Mouse (Mus musculus) neural tube, embryonic 14.5 days (tissue): ENCODE results near the gene BC049352. TPM values are rescaled to one million over a fixed set of nuclear protein-coding genes. Genes with fewer than 3 reads are reported as not detected.

Experiments
- ATAC-seq: fragments of 200-750 bp; cut with Nextera tagmentation; 2 replicates; pipeline ENCODE4 v1.8.0; 2017; ENCODE audit warnings: low read depth, mild to moderate bottlenecking, moderate TSS enrichment, moderate library complexity
- H3K27ac ChIP-seq: fragments of 300-500 bp; sonication (generic); 2 replicates; pipeline ENCODE4 v1.5.1; 2014; ENCODE audit warnings: low read depth, mild to moderate bottlenecking, control low read depth, low read length, moderate library complexity, mixed read lengths
- H3K27me3 ChIP-seq: fragments of 300-500 bp; sonication (generic); 2 replicates; pipeline ENCODE4 v1.6.1; 2014; ENCODE audit warnings: low read length; ENCODE audit not compliant: control insufficient read depth, insufficient read depth
- H3K36me3 ChIP-seq: fragments of 300-500 bp; sonication (generic); 2 replicates; pipeline ENCODE4 v1.6.1; 2014; ENCODE audit warnings: low read length, mixed read lengths; ENCODE audit not compliant: control insufficient read depth, insufficient read depth
- H3K4me1 ChIP-seq: fragments of 300-500 bp; sonication (generic); 2 replicates; pipeline ENCODE4 v1.6.1; 2014; ENCODE audit warnings: low read length; ENCODE audit not compliant: control insufficient read depth, insufficient read depth
- H3K4me2 ChIP-seq: fragments of 300-500 bp; sonication (generic); 2 replicates; pipeline ENCODE4 v1.6.1; 2014; ENCODE audit warnings: mild to moderate bottlenecking, low read depth, low read length, control low read depth
- H3K4me3 ChIP-seq: fragments of 300-500 bp; sonication (generic); 2 replicates; pipeline ENCODE4 v1.5.1; 2014; ENCODE audit warnings: low read depth, low read length, control low read depth, mixed read lengths
- H3K9ac ChIP-seq: fragments of 300-500 bp; sonication (generic); replicated peaks from 2 replicates; pipeline ENCODE4 v1.6.1; 2014; ENCODE audit warnings: low read depth, mild to moderate bottlenecking, control low read depth, low read length, mixed read lengths
- H3K9me3 ChIP-seq: fragments of 300-500 bp; sonication (generic); 2 replicates; pipeline ENCODE4 v1.6.1; 2016; ENCODE audit warnings: low read length; ENCODE audit not compliant: control insufficient read depth
- WGBS: fragments of 180-500 bp; shearing (Covaris S2); extraction: QIAGEN DNeasy Blood & Tissue Kit; methylation state at CpG from one replicate; pipeline ENCODE4 v1.1.7; 2014; 5-methylcytosine and 5-hydroxymethylcytosine counted together
- polyA plus RNA-seq: library from polyadenylated mRNA; unstranded; fragments of >200 nt; fragmentation: Nextera tagmentation; extraction: Ambion mirVana; gene quantifications from 2 replicates; pipeline ENCODE4 v1.2.1, GENCODE M21; 2014

The BC049352 gene
- polyA plus RNA-seq, result not detected in 2 replicates

GRCm38 (mm10) chr9:45181770-45182169, at the start of gene BC049352:
Gene BC049352 (plus strand): TSS chr9:45182007.
- ATAC-seq, result no peak
- Histone ChIP-seq H3K9ac (no peak within 1 kb of the TSS), H3K4me2 (no peak within 1 kb of the TSS), H3K27me3 (no peaks in the 10 kb centered on the region), H3K27ac (no peak within 1 kb of the TSS), H3K36me3 (no peaks in the 10 kb centered on the region), H3K9me3 (no peaks in the 10 kb centered on the region), H3K4me3 (no peak within 1 kb of the TSS), H3K4me1 (no peaks in the 10 kb centered on the region)
- WGBS, result 40% methylated on average over 2 of the region's 2 CpGs

DNA sequence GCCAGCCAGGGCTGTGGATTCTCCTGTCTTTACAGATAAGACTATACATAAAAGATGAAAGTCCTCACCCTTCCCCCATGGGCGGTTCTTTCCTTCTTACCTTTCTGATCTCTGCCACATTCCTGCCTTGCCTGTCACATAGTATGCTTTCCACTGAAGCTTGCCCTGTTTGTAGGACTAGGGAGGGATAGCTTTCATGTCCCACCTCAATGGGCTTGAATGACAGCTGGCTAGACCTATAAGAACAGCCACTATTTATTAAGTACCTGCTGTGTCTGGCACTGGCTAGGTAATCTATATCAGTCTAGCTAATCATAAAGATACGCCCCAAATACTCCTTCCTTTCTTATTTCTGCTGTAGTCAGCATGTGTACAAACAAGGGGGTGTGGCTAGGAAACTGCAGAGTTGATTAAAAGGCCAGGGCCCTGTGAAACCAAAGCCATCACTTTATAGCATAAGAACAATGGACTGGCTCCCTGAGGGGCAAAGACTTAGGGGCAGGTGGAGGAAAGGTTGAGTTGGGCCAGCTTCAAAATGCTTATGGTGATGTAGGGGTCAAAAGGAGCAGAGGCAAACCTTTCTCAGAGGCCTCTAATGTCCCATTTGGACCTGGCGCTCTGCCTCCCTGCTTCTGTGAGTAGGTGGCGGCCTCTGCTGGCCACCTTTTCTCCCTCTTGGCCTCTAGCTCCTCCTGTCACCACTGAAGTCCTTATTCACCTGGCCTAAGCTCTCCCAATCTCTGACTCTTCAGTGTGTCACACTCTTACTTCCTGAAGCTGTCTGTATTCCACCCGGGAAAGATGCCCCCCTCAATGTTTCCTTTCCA, 48.1 kb upstream of the BC049352 start:
- WGBS, result 23% methylated on average over 5 of the region's 5 CpGs
- Histone ChIP-seq H3K27me3 (peaks cover 22% of the 10 kb centered on the region), H3K27ac (no peak overlapping the region), H3K9ac (no peak overlapping the region), H3K4me1 (peaks cover 5% of the 10 kb centered on the region; the same call in 1 of the 2 replicates), H3K4me3 (no peak overlapping the region), H3K36me3 (no peaks in the 10 kb centered on the region), H3K9me3 (no peaks in the 10 kb centered on the region), H3K4me2 (no peak overlapping the region)
- no peak for ATAC-seq

DNA sequence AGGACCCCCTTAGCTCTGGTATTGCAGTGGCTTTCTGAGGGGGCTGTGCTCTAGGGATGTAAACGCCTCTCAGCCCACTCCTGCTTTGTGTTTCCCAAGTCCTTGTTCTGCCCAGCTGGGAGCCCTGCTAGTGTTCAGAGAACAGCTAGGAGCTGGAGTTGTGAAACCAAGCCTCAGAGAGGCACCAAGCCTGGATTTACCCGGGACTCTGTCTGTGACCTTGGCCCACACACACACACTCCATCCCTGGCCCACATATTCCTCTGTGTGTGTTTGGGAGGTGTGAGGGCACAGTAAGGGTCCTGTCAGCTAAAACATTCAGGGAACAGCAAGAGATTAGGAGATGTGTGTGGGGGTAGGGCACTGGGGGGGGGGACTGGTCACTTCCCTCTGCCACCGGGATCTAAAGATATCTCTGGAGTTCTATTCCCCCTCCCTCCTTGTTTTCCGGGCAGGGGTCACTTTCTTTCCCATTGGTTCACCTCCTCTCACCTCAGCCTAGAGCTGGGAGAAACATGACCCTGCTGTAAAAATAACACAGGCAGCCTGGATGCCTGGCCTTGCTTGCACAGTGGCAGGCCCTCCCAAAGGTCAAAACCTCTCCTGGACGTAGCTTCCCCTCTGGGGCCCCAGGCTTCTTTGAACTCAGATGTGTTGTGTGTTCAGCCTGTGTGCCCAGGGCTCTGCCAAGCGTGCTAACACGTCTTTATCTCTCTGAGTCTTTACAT, 45.2 kb upstream of the BC049352 start:
- H3K9ac ChIP-seq, result no peak overlapping the region

GRCm38 (mm10) chr9:45138191-45139032, 43.4 kb upstream of the BC049352 start, which contains the start of gene Scn4b:
Gene Scn4b (plus strand): TSS chr9:45138395.
- Histone ChIP-seq H3K4me1 (peaks cover 5% of the 10 kb centered on the region; the same call in 1 of the 2 replicates), H3K4me2 (peak within 1 kb of the TSS; percentile 83), H3K9me3 (no peaks in the 10 kb centered on the region), H3K27me3 (peaks cover 34% of the 10 kb centered on the region), H3K27ac (no peak within 1 kb of the TSS), H3K9ac (peak within 1 kb of the TSS; percentile 39), H3K36me3 (no peaks in the 10 kb centered on the region), H3K4me3 (peak within 1 kb of the TSS; percentile 44)
- under 1% methylated on average over 68 of the region's 76 CpGs for WGBS
- peak; percentile 63; the same call in 1 of the 2 replicates for ATAC-seq

More for the DNA sequence above, 45.2 kb upstream of the BC049352 start:
- no peak for ATAC-seq
- WGBS, result 12% methylated on average over 7 of the region's 7 CpGs
- Histone ChIP-seq H3K4me2 (no peak overlapping the region), H3K4me3 (no peak overlapping the region), H3K27ac (no peak overlapping the region), H3K36me3 (no peaks in the 10 kb centered on the region), H3K4me1 (peaks cover 5% of the 10 kb centered on the region; the same call in 1 of the 2 replicates), H3K27me3 (peaks cover 34% of the 10 kb centered on the region), H3K9me3 (no peaks in the 10 kb centered on the region)

- Histone ChIP-seq H3K36me3 (no peaks in the 10 kb centered on the region), H3K4me3 (peak overlapping the region; percentile 44), H3K4me2 (peak overlapping the region; percentile 83), H3K9me3 (no peaks in the 10 kb centered on the region), H3K27ac (no peak overlapping the region), H3K4me1 (peaks cover 5% of the 10 kb centered on the region; the same call in 1 of the 2 replicates), H3K27me3 (peaks cover 37% of the 10 kb centered on the region), H3K9ac (no peak overlapping the region)
- no peak for ATAC-seq
- 4% methylated on average over 7 of the region's 7 CpGs for WGBS
These were observed 42.7 kb upstream of the BC049352 start for GRCm38 (mm10) chr9:45139082-45139481.

DNA sequence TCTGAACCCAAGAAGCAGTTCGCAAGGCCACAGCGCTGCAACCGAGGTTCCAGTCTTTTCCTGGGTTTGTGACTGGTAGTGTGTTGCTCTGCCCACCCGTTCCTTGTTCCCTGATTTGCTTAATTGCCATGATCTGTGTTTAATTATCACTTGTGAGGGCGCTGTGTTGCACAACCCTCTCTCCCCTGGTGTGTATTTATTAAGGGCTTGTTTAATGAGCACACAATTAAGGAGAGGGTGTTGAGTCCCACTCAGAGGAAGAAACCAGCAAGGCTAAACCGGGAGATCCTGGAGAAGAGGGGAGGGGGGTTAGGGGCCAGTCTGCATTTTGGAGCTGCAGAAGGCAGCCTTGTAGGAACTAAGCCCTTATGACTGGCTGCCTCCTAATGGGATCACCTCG, 40.9 kb upstream of the BC049352 start:
- 48% methylated on average over 7 of the region's 7 CpGs for WGBS
- H3K4me1 ChIP-seq, result peaks cover 5% of the 10 kb centered on the region; the same call in 1 of the 2 replicates
- no peaks in the 10 kb centered on the region for H3K36me3 ChIP-seq
- H3K4me2 ChIP-seq, result no peak overlapping the region
- no peak overlapping the region for H3K4me3 ChIP-seq
- ATAC-seq, result no peak
- peaks cover 37% of the 10 kb centered on the region for H3K27me3 ChIP-seq
- H3K27ac ChIP-seq, result no peak overlapping the region
- H3K9ac ChIP-seq, result no peak overlapping the region
- no peaks in the 10 kb centered on the region for H3K9me3 ChIP-seq

GRCm38 (mm10) chr9:45142686-45143085, 39.1 kb upstream of the BC049352 start:
- Histone ChIP-seq H3K36me3 (no peaks in the 10 kb centered on the region), H3K9ac (no peak overlapping the region), H3K4me3 (no peak overlapping the region), H3K27ac (no peak overlapping the region), H3K4me1 (peaks cover 5% of the 10 kb centered on the region; the same call in 1 of the 2 replicates), H3K4me2 (no peak overlapping the region), H3K27me3 (peaks cover 24% of the 10 kb centered on the region), H3K9me3 (no peaks in the 10 kb centered on the region)
- ATAC-seq, result no peak
- WGBS, result 62% methylated on average over 3 of the region's 3 CpGs

GRCm38 (mm10) chr9:45145533-45146266, 36.1 kb upstream of the BC049352 start:
- peak overlapping the region; percentile 12 for H3K9ac ChIP-seq

More at GRCm38 (mm10) chr9:45145533-45146266, 36.1 kb upstream of the BC049352 start:
- Histone ChIP-seq H3K4me3 (peak overlapping the region; percentile 15; the same call in 1 of the 2 replicates), H3K27me3 (peaks cover 6% of the 10 kb centered on the region; the same call in 1 of the 2 replicates), H3K4me1 (no peaks in the 10 kb centered on the region; the same call in 1 of the 2 replicates), H3K4me2 (peak overlapping the region; percentile 46), H3K27ac (no peak overlapping the region), H3K9me3 (no peaks in the 10 kb centered on the region), H3K36me3 (no peaks in the 10 kb centered on the region)
- 1% methylated on average over 27 of the region's 27 CpGs for WGBS
- peak; percentile 60; the same call in 1 of the 2 replicates for ATAC-seq
